Mouse (Mus musculus): ENCODE data around the gene Ptgis. TPM values are rescaled to one million over a fixed set of nuclear protein-coding genes. Genes with fewer than 3 reads are reported as not detected.
A peak's percentile ranks its signal among the peaks of the same experiment; 100 is the strongest.
"Not testable (repeated sequence)": the region's sequence is repeated elsewhere in the genome, so short reads cannot be mapped to it uniquely, and the experiment has no call there.

The Ptgis gene
- polyA plus RNA-seq, 1 experiment from 2014 or later = 2.7 TPM

DNA sequence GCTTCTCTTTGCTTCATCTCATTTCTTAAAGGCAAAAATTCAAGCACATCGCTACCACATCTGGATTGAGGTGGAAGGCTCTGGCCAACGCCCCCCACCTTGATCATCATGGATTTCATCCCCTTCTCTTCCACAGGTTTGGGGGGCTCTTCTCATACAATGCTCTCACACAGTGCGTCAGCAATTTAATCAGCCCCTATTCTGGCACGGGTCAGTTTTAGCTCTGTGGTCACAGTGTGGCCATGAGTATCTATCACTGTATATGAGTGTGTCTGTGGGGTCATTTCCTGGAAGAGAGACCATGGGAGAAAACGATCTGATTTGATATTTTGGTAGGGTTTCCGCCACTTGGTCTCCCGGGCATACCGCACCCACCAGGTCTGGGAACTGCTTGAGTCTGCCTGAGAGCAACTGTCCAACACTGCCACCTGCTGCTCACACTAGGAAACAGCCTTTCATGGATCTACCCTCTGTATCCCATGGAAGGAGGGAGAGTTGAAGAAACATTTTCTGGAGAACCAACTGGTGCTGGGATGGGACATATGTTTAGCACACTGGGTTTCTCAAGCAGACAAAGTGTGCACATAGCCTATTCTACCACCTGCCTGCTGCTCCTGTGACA lies 21.1 kb downstream of the Ptgis start:
- Histone ChIP-seq H3K4me3 (no peak overlapping the region), H3K9me3 (no peaks in the 10 kb centered on the region), H3K4me2 (replicated peaks) (no peak overlapping the region; the same call in 1 of the 2 replicates), H3K27me3 (no peaks in the 10 kb centered on the region), H3K4me1 (peaks cover 3% of the 10 kb centered on the region; the same call in 1 of the 2 replicates), H3K27ac (replicated peaks) (no peak overlapping the region), H3K36me3 (no peaks in the 10 kb centered on the region), H3K9ac (replicated peaks) (no peak overlapping the region)
- ATAC-seq (replicated peaks) = peak; percentile 89
- WGBS = 42% methylated on average over 8 of the region's 8 CpGs

DNA sequence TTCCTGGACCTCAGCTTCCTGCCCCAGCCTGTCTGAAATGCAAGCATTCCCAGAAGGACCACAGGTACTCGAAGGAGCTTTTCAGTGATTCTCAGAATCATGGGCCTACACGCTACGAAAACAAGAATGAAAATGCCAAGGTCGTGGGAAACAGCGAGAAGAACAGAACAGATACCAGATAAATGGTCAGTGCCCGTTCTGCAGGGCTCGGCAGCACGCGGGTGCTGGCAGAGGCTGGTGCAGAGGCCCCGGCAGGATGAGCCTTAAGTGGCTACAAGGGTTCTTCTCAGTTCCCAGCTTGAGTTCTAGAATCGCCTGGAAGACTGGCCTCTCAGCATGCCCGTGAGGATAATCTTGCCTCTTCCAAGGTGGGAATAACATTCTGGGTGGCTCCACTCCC lies 26.7 kb downstream of the Ptgis start:
- Histone ChIP-seq H3K4me3 (no peak overlapping the region), H3K27me3 (no peaks in the 10 kb centered on the region), H3K36me3 (no peaks in the 10 kb centered on the region), H3K4me2 (replicated peaks) (no peak overlapping the region), H3K27ac (replicated peaks) (no peak overlapping the region), H3K9ac (replicated peaks) (no peak overlapping the region), H3K4me1 (no peaks in the 10 kb centered on the region), H3K9me3 (no peaks in the 10 kb centered on the region)
- WGBS = 96% methylated on average over 12 of the region's 12 CpGs
- no peak for ATAC-seq (replicated peaks)

GRCm38 (mm10) chr2:167213076-167213475 lies 27.3 kb downstream of the Ptgis start:
- Histone ChIP-seq H3K27me3 (no peaks in the 10 kb centered on the region), H3K36me3 (no peaks in the 10 kb centered on the region), H3K9ac (replicated peaks) (no peak overlapping the region), H3K9me3 (no peaks in the 10 kb centered on the region), H3K4me3 (no peak overlapping the region), H3K4me2 (replicated peaks) (no peak overlapping the region), H3K4me1 (no peaks in the 10 kb centered on the region), H3K27ac (replicated peaks) (no peak overlapping the region)
- WGBS = 95% methylated on average over 3 of the region's 3 CpGs
- no peak for ATAC-seq (replicated peaks)

DNA sequence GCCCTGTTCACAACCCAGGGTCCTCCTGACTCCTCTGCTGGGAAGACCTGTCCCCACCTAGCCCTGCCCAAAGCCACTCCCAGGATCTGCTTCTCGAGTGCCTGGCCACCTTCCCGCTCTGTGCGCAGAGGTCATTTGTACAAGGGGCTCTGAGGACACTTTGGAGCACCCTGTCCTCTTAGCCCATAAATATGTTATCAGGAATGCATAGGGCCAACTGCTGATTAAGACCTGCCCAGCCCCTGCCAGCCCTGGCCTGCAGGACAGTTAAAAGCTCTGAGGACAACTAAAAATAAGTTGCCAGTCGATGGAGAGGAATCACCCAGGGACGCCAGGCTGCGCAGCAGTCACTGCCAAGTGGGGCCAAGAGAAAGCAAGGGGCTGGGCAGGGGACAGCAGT lies 27.9 kb downstream of the Ptgis start:
- H3K4me2 ChIP-seq (replicated peaks) = no peak overlapping the region
- no peak overlapping the region for H3K4me3 ChIP-seq
- ATAC-seq (replicated peaks) = no peak
- 91% methylated on average over 6 of the region's 6 CpGs for WGBS
- H3K9me3 ChIP-seq = no peaks in the 10 kb centered on the region
- no peaks in the 10 kb centered on the region for H3K27me3 ChIP-seq
- no peaks in the 10 kb centered on the region for H3K4me1 ChIP-seq
- H3K27ac ChIP-seq (replicated peaks) = no peak overlapping the region
- H3K36me3 ChIP-seq = no peaks in the 10 kb centered on the region
- no peak overlapping the region for H3K9ac ChIP-seq (replicated peaks)

- 94% methylated on average over 3 of the region's 3 CpGs for WGBS
- no peaks in the 10 kb centered on the region for H3K27me3 ChIP-seq
- no peak for ATAC-seq (replicated peaks)
- H3K27ac ChIP-seq (replicated peaks) = no peak overlapping the region
- no peaks in the 10 kb centered on the region for H3K4me1 ChIP-seq
- H3K9me3 ChIP-seq = no peaks in the 10 kb centered on the region
- H3K4me2 ChIP-seq (replicated peaks) = no peak overlapping the region
- no peak overlapping the region for H3K4me3 ChIP-seq
- H3K36me3 ChIP-seq = no peaks in the 10 kb centered on the region
- no peak overlapping the region for H3K9ac ChIP-seq (replicated peaks)
Measured at GRCm38 (mm10) chr2:167212089-167212488, 28.3 kb downstream of the Ptgis start.

GRCm38 (mm10) chr2:167209900-167210299 lies 30.5 kb downstream of the Ptgis start:
- no peak overlapping the region for H3K9ac ChIP-seq (replicated peaks)
- H3K4me1 ChIP-seq = no peaks in the 10 kb centered on the region
- H3K9me3 ChIP-seq = no peaks in the 10 kb centered on the region
- no peak overlapping the region for H3K4me2 ChIP-seq (replicated peaks)
- 84% methylated on average over 9 of the region's 9 CpGs for WGBS
- no peaks in the 10 kb centered on the region for H3K27me3 ChIP-seq
- H3K27ac ChIP-seq (replicated peaks) = no peak overlapping the region
- no peak for ATAC-seq (replicated peaks)
- no peak overlapping the region for H3K4me3 ChIP-seq
- H3K36me3 ChIP-seq = no peaks in the 10 kb centered on the region

DNA sequence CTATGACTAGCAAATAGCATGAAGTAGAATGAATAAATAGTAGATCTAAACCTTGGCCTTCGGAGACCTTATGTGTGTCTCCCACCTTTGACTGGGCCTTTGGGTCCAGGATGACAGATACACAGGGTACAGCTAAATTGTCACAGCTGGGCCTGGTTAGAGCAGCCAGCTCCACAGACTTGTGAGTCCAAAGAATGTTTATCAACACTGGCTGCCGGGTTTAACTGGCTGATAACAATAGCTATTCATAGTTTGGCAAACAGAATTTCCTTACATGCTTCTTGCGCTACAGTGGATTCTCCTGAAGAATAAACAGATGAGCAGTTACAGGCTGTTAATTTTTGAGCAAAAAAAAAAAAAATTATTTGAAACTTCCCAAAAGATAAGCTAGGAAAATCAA lies 31.4 kb downstream of the Ptgis start:
- WGBS = 84% methylated on average over 3 of the region's 3 CpGs
- Histone ChIP-seq H3K4me3 (no peak overlapping the region), H3K36me3 (no peaks in the 10 kb centered on the region), H3K27ac (replicated peaks) (no peak overlapping the region), H3K27me3 (no peaks in the 10 kb centered on the region), H3K9ac (replicated peaks) (no peak overlapping the region), H3K4me1 (no peaks in the 10 kb centered on the region), H3K9me3 (no peaks in the 10 kb centered on the region), H3K4me2 (replicated peaks) (no peak overlapping the region)
- no peak for ATAC-seq (replicated peaks)

GRCm38 (mm10) chr2:167205918-167206629 lies 34.3 kb downstream of the Ptgis start:
- H3K9me3 ChIP-seq = no peaks in the 10 kb centered on the region
- H3K4me2 ChIP-seq (replicated peaks) = no peak overlapping the region
- no peaks in the 10 kb centered on the region for H3K36me3 ChIP-seq
- no peaks in the 10 kb centered on the region for H3K27me3 ChIP-seq
- no peak overlapping the region for H3K9ac ChIP-seq (replicated peaks)
- no peak overlapping the region for H3K4me3 ChIP-seq
- 83% methylated on average over 18 of the region's 18 CpGs for WGBS
- H3K4me1 ChIP-seq = peaks cover 15% of the 10 kb centered on the region
- H3K27ac ChIP-seq (replicated peaks) = no peak overlapping the region
- ATAC-seq (replicated peaks) = no peak

DNA sequence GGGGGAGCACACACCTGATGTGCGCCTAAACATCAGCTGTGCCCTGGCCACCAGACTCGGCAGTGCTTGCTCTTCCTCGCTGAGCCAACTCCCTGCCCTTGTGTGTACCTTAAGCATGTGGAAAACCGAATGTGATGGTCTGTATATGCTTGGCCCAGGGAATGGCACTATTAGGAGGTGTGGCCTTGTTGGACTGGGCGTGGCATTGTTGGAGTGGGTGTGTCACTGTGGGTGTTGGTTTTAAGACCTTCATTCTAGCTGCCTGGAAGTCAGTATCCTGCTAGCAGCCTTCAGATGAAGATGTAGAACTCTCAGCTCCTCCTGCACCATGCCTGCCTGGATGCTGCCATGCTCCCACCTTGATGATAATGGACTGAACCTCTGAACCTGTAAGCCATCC lies 35.7 kb downstream of the Ptgis start:
- not testable (repeated sequence) for H3K36me3 ChIP-seq; H3K4me2 ChIP-seq (replicated peaks); H3K4me3 ChIP-seq; H3K9ac ChIP-seq (replicated peaks); H3K9me3 ChIP-seq; H3K27ac ChIP-seq (replicated peaks); ATAC-seq (replicated peaks); H3K27me3 ChIP-seq
- peaks cover 18% of the 10 kb centered on the region for H3K4me1 ChIP-seq
- 82% methylated on average over 5 of the region's 5 CpGs for WGBS

DNA sequence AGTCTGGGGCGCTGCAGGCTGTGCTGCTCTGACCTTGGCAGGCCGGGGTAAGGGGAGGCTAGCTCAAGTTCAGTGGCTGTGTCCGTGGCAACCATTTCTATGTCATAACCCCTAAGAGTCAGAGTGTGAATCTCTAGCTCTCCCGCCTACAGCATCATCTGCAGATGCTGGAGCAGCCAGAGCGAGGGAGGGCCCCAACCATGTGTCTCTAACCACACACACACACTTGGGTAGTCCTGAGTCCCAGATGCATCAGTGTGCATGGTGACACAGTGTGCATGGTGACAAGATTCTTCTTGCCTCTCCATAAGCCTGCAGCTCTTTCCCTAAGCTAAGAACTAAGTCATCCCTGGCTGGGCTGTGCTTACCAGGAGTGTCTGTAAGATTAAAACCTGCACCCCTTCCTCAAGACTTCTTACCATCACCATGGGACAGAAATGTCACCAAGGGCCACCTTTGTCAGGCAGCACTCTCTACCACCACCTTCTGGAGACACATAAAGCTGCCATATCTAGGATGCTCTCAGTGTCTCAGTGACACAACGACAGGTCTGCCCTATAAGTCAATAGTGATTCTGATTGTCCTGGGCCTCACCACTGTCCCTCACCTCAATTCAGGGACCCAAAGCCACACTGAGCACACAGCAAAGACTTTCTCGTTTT lies 36.8 kb downstream of the Ptgis start:
- H3K27ac ChIP-seq (replicated peaks) = no peak overlapping the region
- 83% methylated on average over 7 of the region's 7 CpGs for WGBS

GRCm38 (mm10) chr2:167201463-167202291 lies 38.7 kb downstream of the Ptgis start:
- Histone ChIP-seq H3K27ac (replicated peaks) (peak overlapping the region; percentile 88), H3K9ac (replicated peaks) (no peak overlapping the region; the same call in 1 of the 2 replicates), H3K4me2 (replicated peaks) (peak overlapping the region; percentile 39), H3K9me3 (no peaks in the 10 kb centered on the region), H3K27me3 (no peaks in the 10 kb centered on the region), H3K4me1 (peaks cover 18% of the 10 kb centered on the region), H3K4me3 (no peak overlapping the region), H3K36me3 (no peaks in the 10 kb centered on the region)
- 33% methylated on average over 16 of the region's 16 CpGs for WGBS
- peak; percentile 66 for ATAC-seq (replicated peaks)

More for the DNA sequence above, 36.8 kb downstream of the Ptgis start:
- H3K4me3 ChIP-seq = no peak overlapping the region
- H3K27me3 ChIP-seq = no peaks in the 10 kb centered on the region
- H3K36me3 ChIP-seq = no peaks in the 10 kb centered on the region
- no peak overlapping the region for H3K4me2 ChIP-seq (replicated peaks)
- peaks cover 18% of the 10 kb centered on the region for H3K4me1 ChIP-seq
- no peak for ATAC-seq (replicated peaks)
- H3K9me3 ChIP-seq = no peaks in the 10 kb centered on the region
- no peak overlapping the region for H3K9ac ChIP-seq (replicated peaks)

Measured in forebrain, embryonic 15.5 days (tissue).